Comparison of ENCODE assay signal across 12 mouse cellular contexts in the genomic region with DNA sequence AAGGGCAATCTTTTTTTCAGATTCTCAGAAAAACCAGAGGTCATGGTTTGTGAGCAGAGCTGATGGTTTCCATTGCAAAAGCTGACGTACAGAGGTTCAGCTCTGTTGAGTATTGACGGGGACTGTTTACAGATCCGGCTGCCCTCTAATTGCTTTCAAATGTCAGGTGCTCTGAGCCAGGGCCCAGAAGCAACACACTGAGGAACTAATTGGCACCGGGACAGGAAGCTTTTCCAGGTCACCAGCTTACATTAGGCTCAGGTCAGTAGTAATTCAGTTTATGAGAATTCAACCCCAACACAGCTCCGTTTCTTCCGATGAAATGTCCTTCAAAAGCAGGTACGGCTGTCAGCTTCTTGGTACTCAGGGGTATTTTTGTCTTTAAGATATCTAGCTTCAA.
DNase-seq lines count a peak whose midpoint lies in the region; ATAC-seq lines count a peak whose summit lies in the region.
"Had no signal": no experiment of that assay in that cellular context is flagged by ENCODE, and none has a peak within 500 bp of the region (broad histone marks: within the 10 kb centered on the region; RNA-seq: fewer than 3 reads in every experiment).

No protein-coding gene starts in this region.

- H3K4me2 ChIP-seq in midbrain, embryonic 13.5 days (replicated peaks), result no peak overlapping the region
- H3K4me2 ChIP-seq in midbrain, embryonic 14.5 days (ENCODE audit: low read length), result no peak overlapping the region
- H3K4me2 ChIP-seq: limb, embryonic 13.5 days had no signal

- H3K36me3 ChIP-seq in midbrain, embryonic 13.5 days, result no peaks in the 10 kb centered on the region
- H3K36me3 ChIP-seq in midbrain, embryonic 14.5 days (ENCODE audit: control insufficient read depth, insufficient read depth, low read length), result no peaks in the 10 kb centered on the region
- H3K36me3 ChIP-seq: G1E; limb, embryonic 13.5 days had no signal

- peak; percentile 70 for ATAC-seq in midbrain, embryonic 13.5 days
- ATAC-seq in midbrain, embryonic 14.5 days (ENCODE audit: low FRiP score, low TSS enrichment), result no peak
- ATAC-seq in erythroblast, adult 5-6 weeks (replicated peaks; ENCODE audit: low FRiP score, poor library complexity, severe bottlenecking), result no peak

- no peaks in the 10 kb centered on the region for H3K27me3 ChIP-seq in midbrain, embryonic 13.5 days
- H3K27me3 ChIP-seq in midbrain, embryonic 14.5 days (ENCODE audit: control insufficient read depth, insufficient read depth, low read length), result no peaks in the 10 kb centered on the region
- H3K27me3 ChIP-seq: limb, embryonic 13.5 days had no signal

- DNase-seq in midbrain, embryonic 14.5 days, result no peak
- DNase-seq in cerebellum, postnatal 36 days, result peak; percentile 13 to 17
- peak; percentile 2 for DNase-seq in kidney, adult 18-20 months
- DNase-seq in ovary, postnatal 10 days (ENCODE audit: low spot score), result no peak
- no peak for DNase-seq in c-Kit-positive CD71-positive TER-119-positive erythroid progenitor cells, embryonic 14.5 days (ENCODE audit: low spot score)
- DNase-seq: adrenal gland, adult 2 months; heart, postnatal 4 days; thymus, postnatal 36 days had no signal

- H3K9me3 ChIP-seq in midbrain, embryonic 13.5 days, result no peaks in the 10 kb centered on the region
- no peaks in the 10 kb centered on the region for H3K9me3 ChIP-seq in midbrain, embryonic 14.5 days (ENCODE audit: control insufficient read depth, low read length)
- H3K9me3 ChIP-seq: G1E; limb, embryonic 13.5 days had no signal

- 63% methylated on average over 7 of the region's 7 CpGs for WGBS in midbrain, embryonic 13.5 days
- 63% methylated on average over 7 of the region's 7 CpGs for WGBS in midbrain, embryonic 14.5 days

- no peak overlapping the region for H3K27ac ChIP-seq in midbrain, embryonic 13.5 days
- H3K27ac ChIP-seq in midbrain, embryonic 14.5 days (replicated peaks; ENCODE audit: low read depth, low read length), result no peak overlapping the region
- H3K27ac ChIP-seq: limb, embryonic 13.5 days had no signal

- no peak overlapping the region for H3K9ac ChIP-seq in midbrain, embryonic 13.5 days (replicated peaks)
- H3K9ac ChIP-seq in midbrain, embryonic 14.5 days (replicated peaks; ENCODE audit: low read length), result no peak overlapping the region
- H3K9ac ChIP-seq: limb, embryonic 13.5 days had no signal

- H3K4me1 ChIP-seq in midbrain, embryonic 13.5 days (replicated peaks), result no peaks in the 10 kb centered on the region
- H3K4me1 ChIP-seq in midbrain, embryonic 14.5 days (ENCODE audit: control insufficient read depth, insufficient read depth, low read length), result no peaks in the 10 kb centered on the region

- no peak overlapping the region for H3K4me3 ChIP-seq in midbrain, embryonic 13.5 days (replicated peaks)
- no peak overlapping the region for H3K4me3 ChIP-seq in midbrain, embryonic 14.5 days (replicated peaks; ENCODE audit: low read depth, low read length)
- H3K4me3 ChIP-seq: limb, embryonic 13.5 days had no signal

Comparison
In these comparisons a context has a peak if more than half of its experiments do, and no peak if none do; other contexts are left out.
1. DNase-seq: peak in cerebellum, postnatal 36 days (2 of 2) and kidney, adult 18-20 months (single experiment); none in midbrain, embryonic 14.5 days (single experiment), ovary, postnatal 10 days (single experiment) and c-Kit-positive CD71-positive TER-119-positive erythroid progenitor cells, embryonic 14.5 days (single experiment).